Mouse (Mus musculus) heart, postnatal 36 days (tissue): ENCODE measurements around the gene Pla2g2d. TPM values are rescaled to one million over a fixed set of nuclear protein-coding genes. Genes with fewer than 3 reads are reported as not detected.

ENCODE experiments used
- DNase-seq, 2 experiments: peaks; one replicate each; pipeline ENCODE4 v3.0.0; 2021 to 2022
- intact Hi-C: fragments of 180-260 bp; cut with DNase I; formaldehyde crosslinking; loops from one replicate; pipeline ENCODE4 v1.15.1; 2025
- total RNA-seq, 2 experiments: library from RNA; stranded (reverse); gene quantifications; 2 replicates each; pipeline ENCODE4 v1.2.3; 2021

The Pla2g2d gene
- total RNA-seq = under 1 TPM; 0.30 to 0.36 TPM

- no peak for DNase-seq
- intact Hi-C loops = no loop called here
These were observed at the start of gene Pla2g2d for GRCm38 (mm10) chr4:138775435-138775834. Gene Pla2g2d, plus strand, starts transcription at chr4:138775735.

GRCm38 (mm10) chr4:138725751-138726150 is 49.8 kb upstream of the Pla2g2d start:
- no peak for DNase-seq
- intact Hi-C loops = no loop called here

- intact Hi-C loops = no loop called here
- DNase-seq = no peak
These were observed 46.4 kb upstream of the Pla2g2d start for GRCm38 (mm10) chr4:138729018-138729703.

GRCm38 (mm10) chr4:138734105-138734504 is 41.4 kb upstream of the Pla2g2d start:
- intact Hi-C loops = no loop called here
- DNase-seq = no peak

DNA sequence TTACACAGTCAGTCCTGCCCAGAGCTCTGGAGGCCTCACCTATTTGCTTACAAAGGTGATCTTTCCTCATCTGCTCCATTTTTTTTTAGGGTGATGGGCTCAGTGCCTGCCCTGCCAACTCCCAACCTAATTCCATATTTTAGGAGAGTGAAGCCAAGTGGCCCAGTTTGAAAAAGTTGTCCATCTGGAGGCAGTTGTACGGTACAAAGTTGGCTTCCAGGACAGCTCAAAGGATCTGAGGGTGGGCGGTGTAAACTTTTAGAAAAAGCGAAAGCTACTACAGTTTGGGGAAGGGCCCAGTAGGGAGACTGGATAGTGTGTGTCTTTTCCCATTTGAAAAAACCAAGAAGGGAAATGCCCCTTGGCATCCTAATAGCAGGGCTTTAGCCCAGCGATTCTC is 40.7 kb upstream of the Pla2g2d start:
- intact Hi-C loops = no loop called here

GRCm38 (mm10) chr4:138737031-138737430 is 38.5 kb upstream of the Pla2g2d start, which contains the start of gene Ubxn10:
Gene Ubxn10, minus strand, starts transcription at chr4:138737167.
- intact Hi-C loops = no loop called here
- no peak for DNase-seq

More for the DNA sequence above, 40.7 kb upstream of the Pla2g2d start:
- DNase-seq = no peak

GRCm38 (mm10) chr4:138739136-138739851 is 36.2 kb upstream of the Pla2g2d start:
- intact Hi-C loops = no loop called here
- DNase-seq = no peak

GRCm38 (mm10) chr4:138745884-138746283 is 29.7 kb upstream of the Pla2g2d start:
- intact Hi-C loops = no loop called here
- no peak for DNase-seq

DNA sequence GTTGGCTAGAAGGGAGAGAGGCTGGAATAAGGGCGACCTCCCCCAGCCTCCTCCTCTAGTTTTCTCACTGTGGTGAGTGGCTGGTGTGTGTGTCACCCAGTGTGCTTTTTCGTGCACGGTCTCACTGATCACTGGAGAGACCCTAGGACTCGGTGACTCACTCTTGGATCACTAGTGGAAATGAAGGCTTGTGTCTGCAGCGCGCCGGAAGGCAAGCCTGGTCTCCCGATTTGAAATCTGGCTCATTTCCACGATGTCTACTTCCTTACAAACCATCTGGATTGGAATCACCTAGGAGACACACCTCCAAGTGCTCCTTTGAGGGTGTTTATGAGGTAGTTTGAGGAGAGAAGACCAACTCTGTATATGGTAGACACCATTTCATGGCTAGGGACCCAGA is 28.7 kb upstream of the Pla2g2d start:
- intact Hi-C loops = no loop called here
- DNase-seq = no peak

GRCm38 (mm10) chr4:138747851-138748250 is 27.7 kb upstream of the Pla2g2d start:
- DNase-seq = no peak
- intact Hi-C loops = loop anchor here (1.0 to 2.0 kb wide), 2 partner anchors 45 to 103 kb away; no protein-coding TSS in a partner anchor

- intact Hi-C loops = loop anchor here (1.0 to 2.0 kb wide), 2 partner anchors 44 to 103 kb away; no protein-coding TSS in a partner anchor
- peak; percentile 53 to 57 for DNase-seq
These were observed 27.0 kb upstream of the Pla2g2d start for GRCm38 (mm10) chr4:138748369-138749072.

- intact Hi-C loops = no loop called here
- DNase-seq = no peak
These were observed 22.9 kb upstream of the Pla2g2d start for GRCm38 (mm10) chr4:138752603-138753002.

DNA sequence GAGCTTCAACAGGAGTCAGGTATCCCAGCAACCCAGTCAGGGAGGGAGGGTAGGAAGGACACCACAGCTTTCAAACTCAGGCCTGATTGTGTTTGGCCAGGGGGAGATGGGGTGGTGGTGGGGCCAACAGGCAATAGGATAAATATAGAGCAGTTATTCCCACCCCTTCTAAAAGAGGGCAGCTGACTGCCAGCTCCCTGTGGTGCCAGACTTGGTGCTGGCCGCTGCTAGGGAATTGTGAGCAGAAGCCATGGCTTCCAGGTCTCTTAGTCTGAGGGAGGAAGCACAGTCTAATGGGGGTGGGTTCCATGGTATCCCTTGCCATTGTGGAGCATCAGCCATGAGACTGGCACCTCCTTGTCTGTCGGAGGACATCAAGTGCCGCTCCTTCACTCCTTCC is 21.9 kb upstream of the Pla2g2d start:
- intact Hi-C loops = no loop called here
- no peak for DNase-seq

DNA sequence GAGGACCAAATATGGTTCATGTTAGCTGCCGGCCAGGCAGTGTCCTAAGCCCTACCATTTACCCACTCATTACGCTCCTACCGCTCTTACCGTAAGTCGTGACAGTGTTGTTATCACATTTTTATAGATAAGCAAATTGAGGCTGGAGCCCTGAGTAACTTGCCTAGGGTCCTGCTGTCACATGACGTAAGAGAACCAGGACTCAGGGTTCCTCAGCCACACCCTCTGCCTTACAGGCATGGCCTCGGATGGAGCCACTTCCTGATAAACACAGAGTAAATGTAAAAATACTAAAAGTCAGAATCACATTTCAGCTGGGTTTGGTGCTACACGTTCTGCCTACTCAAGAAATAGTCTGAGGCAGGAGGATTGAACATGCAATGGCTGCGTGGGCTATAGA is 21.1 kb upstream of the Pla2g2d start:
- DNase-seq = no peak
- intact Hi-C loops = no loop called here

DNA sequence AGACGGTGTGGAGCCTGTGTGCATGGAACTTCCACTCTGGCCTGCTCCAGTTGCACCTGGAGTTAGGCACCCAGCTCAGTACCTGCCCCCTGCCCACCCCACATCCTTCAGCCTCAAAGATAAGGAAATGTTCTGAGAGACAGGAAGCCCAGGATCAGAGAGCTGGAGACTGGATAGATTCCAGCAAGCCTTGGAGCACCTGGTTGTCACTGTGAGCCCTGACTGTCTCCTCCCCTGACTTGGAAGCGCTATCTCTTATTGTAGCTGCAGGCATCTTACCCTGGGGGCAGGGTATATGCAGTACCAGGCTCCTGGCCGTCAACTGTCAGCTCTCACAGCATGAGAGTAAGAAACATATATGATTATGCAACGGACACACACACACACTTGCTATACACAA is 20.1 kb upstream of the Pla2g2d start:
- no peak for DNase-seq
- intact Hi-C loops = no loop called here

- intact Hi-C loops = no loop called here
- no peak for DNase-seq
These were observed 19.6 kb upstream of the Pla2g2d start for GRCm38 (mm10) chr4:138755983-138756382.

GRCm38 (mm10) chr4:138757416-138757815 is 18.1 kb upstream of the Pla2g2d start, which contains the start of gene Pla2g2f:
Gene Pla2g2f, minus strand, starts transcription at chr4:138757626.
- DNase-seq = no peak
- intact Hi-C loops = no loop called here

DNA sequence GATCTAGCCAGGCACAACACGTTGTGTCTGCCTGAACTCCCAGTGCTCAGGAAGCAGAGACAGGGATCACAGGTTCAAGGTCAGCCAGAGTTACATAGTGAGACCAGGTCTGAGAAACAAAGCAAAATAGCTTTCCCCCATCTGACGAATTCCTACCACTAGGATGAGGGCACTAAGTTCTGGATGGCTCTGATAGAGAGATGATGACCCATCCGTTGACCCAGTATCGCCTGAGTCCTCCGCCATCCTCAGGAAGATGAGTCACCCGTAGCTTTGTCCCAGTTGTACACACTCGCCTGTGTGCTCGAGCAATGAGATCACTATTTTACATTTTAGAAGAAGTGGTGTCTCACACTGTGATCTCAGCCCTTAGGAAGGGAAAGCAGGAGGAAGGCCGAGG is 13.3 kb upstream of the Pla2g2d start:
- DNase-seq = no peak
- intact Hi-C loops = no loop called here

- intact Hi-C loops = no loop called here
- no peak for DNase-seq
These were observed 3.6 kb upstream of the Pla2g2d start for GRCm38 (mm10) chr4:138771970-138772369.

DNA sequence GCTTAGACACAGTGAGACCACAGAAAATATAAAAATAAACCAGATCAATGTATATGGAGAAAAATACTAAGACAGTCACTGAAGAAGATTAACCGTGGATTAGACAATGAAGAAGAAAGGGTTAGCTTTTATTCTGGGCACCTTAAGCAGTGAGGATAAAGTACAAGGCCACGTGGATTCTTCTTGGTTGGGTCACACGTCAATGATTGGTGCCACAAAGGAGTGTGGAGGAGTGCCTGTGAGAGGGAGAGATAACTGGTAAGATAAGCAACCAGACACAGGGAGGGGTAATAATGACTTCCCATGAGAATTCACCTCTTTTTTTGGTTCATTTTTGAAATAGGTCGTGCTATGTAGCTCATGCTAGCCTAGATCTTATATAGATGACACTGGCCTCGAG is 3.1 kb upstream of the Pla2g2d start:
- DNase-seq = no peak
- intact Hi-C loops = no loop called here
